Mouse (Mus musculus) bone marrow, adult 2 months (tissue): ENCODE results near the gene Rnf220.

Source experiments
- CTCF ChIP-seq: fragments of 200-500 bp; IDR thresholded peaks from 2 replicates; pipeline ENCODE4 v1.5.1; 2011; ENCODE audit warnings: low read length, control low read depth; ENCODE audit not compliant: control insufficient read depth, insufficient read depth
- POLR2A ChIP-seq: fragments of 200-500 bp; IDR thresholded peaks from 2 replicates; pipeline ENCODE4 v1.6.1; 2011; ENCODE audit warnings: low read depth, mild to moderate bottlenecking, control low read depth, low read length, borderline replicate concordance; ENCODE audit not compliant: control insufficient read depth

DNA sequence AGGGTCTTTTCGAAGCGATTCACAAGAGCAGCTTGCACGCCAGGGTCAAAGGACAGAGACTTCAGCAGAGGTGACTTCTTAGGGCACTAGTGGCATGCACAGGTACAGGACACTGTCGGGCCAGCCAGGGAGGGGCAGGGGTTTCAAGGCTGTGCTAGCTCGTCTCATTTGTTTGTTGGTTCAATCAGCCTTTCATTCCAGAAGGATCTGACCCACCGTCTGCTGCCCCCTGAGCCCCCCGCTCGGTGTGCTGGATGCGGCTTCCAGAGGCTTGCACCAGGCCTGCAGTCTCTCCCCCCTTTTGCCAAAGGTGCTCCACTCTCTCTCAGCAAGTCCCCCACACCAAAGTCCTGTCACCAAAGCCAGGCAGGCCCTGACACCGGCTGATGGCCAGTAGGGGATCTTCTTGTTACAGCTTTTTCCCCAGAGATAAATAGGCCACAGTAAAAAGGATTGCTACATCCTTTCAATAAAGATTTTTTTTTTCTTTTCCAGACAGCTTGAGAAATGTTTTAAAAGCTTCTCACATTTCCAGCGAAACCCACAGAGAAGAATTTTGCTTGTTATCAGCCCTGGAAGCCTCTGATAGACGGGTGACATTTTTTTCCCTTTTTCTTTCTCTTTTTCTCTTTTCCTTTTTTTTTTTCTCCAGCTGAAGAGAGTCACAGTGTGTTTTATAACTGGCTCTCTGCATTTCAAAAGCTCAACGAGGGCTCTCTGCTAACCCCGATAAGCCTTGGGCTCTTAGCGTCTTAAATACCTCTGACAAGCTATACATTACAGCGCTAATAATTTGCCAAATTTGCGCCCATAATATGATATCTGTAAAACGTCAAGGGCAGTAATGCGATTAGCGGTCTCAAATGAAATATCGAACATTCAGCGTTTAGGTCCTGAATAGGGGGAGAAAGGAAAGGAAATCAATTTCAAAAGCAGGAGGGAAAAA, 105.7 kb downstream of the Rnf220 start:
- TF ChIP-seq POLR2A = no peak
- TF ChIP-seq CTCF = no peak
